Mouse (Mus musculus): ENCODE measurements at regions not wholly inside any gene's neighbourhood (a gene's known extent, or its start where the extent isn't known, plus 50 kb on each side); places are given as distances from the start of the nearest gene placed in this dataset.
A peak's percentile ranks its signal among the peaks of the same experiment; 100 is the strongest.

- Histone ChIP-seq H3K27me3 (replicated peaks; ENCODE audit: control insufficient read depth, insufficient read depth, low read length) (no peaks in the 10 kb centered on the region; the same call in 1 of the 2 replicates), H3K27ac (ENCODE audit: low read depth, low read length) (no peak overlapping the region), H3K9me3 (ENCODE audit: control insufficient read depth) (no peaks in the 10 kb centered on the region), H3K9ac (ENCODE audit: low read depth, low read length) (no peak overlapping the region), H3K36me3 (ENCODE audit: control insufficient read depth, insufficient read depth) (no peaks in the 10 kb centered on the region), H3K4me1 (replicated peaks; ENCODE audit: control insufficient read depth, insufficient read depth, low read length) (no peaks in the 10 kb centered on the region), H3K4me2 (replicated peaks; ENCODE audit: low read depth) (no peak overlapping the region), H3K4me3 (ENCODE audit: low read depth, low read length) (no peak overlapping the region)
- ATAC-seq: no peak
- WGBS: 57% methylated on average over 9 of the region's 9 CpGs
- no peak for TF ChIP-seq CTCF (IDR thresholded peaks at IDR 0.05; ENCODE audit: low read depth)
Measured at GRCm38 (mm10) chr17:9763110-9763509, 93.6 kb upstream of the Pabpc6 start.

GRCm38 (mm10) chr17:9762436-9762835 lies 92.9 kb upstream of the Pabpc6 start:
- ATAC-seq: no peak
- H3K4me1 ChIP-seq (replicated peaks; ENCODE audit: control insufficient read depth, insufficient read depth, low read length): no peaks in the 10 kb centered on the region
- no peak overlapping the region for H3K4me3 ChIP-seq (ENCODE audit: low read depth, low read length)
- H3K36me3 ChIP-seq (ENCODE audit: control insufficient read depth, insufficient read depth): no peaks in the 10 kb centered on the region
- H3K9ac ChIP-seq (ENCODE audit: low read depth, low read length): no peak overlapping the region
- no peaks in the 10 kb centered on the region for H3K9me3 ChIP-seq (ENCODE audit: control insufficient read depth)
- H3K27me3 ChIP-seq (replicated peaks; ENCODE audit: control insufficient read depth, insufficient read depth, low read length): no peaks in the 10 kb centered on the region; the same call in 1 of the 2 replicates
- no peak overlapping the region for H3K27ac ChIP-seq (ENCODE audit: low read depth, low read length)
- no peak for TF ChIP-seq CTCF (IDR thresholded peaks at IDR 0.05; ENCODE audit: low read depth)
- no peak overlapping the region for H3K4me2 ChIP-seq (replicated peaks; ENCODE audit: low read depth)
- WGBS: 82% methylated on average over 7 of the region's 7 CpGs

GRCm38 (mm10) chr17:9760706-9761059 lies 91.2 kb upstream of the Pabpc6 start:
- Histone ChIP-seq H3K9ac (ENCODE audit: low read depth, low read length) (no peak overlapping the region), H3K27ac (ENCODE audit: low read depth, low read length) (no peak overlapping the region), H3K36me3 (ENCODE audit: control insufficient read depth, insufficient read depth) (no peaks in the 10 kb centered on the region), H3K27me3 (replicated peaks; ENCODE audit: control insufficient read depth, insufficient read depth, low read length) (no peaks in the 10 kb centered on the region; the same call in 1 of the 2 replicates), H3K4me1 (replicated peaks; ENCODE audit: control insufficient read depth, insufficient read depth, low read length) (no peaks in the 10 kb centered on the region), H3K4me3 (ENCODE audit: low read depth, low read length) (no peak overlapping the region), H3K4me2 (replicated peaks; ENCODE audit: low read depth) (no peak overlapping the region), H3K9me3 (ENCODE audit: control insufficient read depth) (no peaks in the 10 kb centered on the region)
- WGBS: 76% methylated on average over 2 of the region's 2 CpGs
- no peak for TF ChIP-seq CTCF (IDR thresholded peaks at IDR 0.05; ENCODE audit: low read depth)
- ATAC-seq: no peak

GRCm38 (mm10) chr17:9760026-9760705 lies 90.6 kb upstream of the Pabpc6 start:
- Histone ChIP-seq H3K36me3 (ENCODE audit: control insufficient read depth, insufficient read depth) (no peaks in the 10 kb centered on the region), H3K4me2 (replicated peaks; ENCODE audit: low read depth) (no peak overlapping the region), H3K9me3 (ENCODE audit: control insufficient read depth) (no peaks in the 10 kb centered on the region), H3K27ac (ENCODE audit: low read depth, low read length) (no peak overlapping the region), H3K4me3 (ENCODE audit: low read depth, low read length) (no peak overlapping the region), H3K27me3 (replicated peaks; ENCODE audit: control insufficient read depth, insufficient read depth, low read length) (no peaks in the 10 kb centered on the region; the same call in 1 of the 2 replicates), H3K9ac (ENCODE audit: low read depth, low read length) (no peak overlapping the region), H3K4me1 (replicated peaks; ENCODE audit: control insufficient read depth, insufficient read depth, low read length) (no peaks in the 10 kb centered on the region)
- 65% methylated on average over 8 of the region's 8 CpGs for WGBS
- ATAC-seq: no peak
- no peak for TF ChIP-seq CTCF (IDR thresholded peaks at IDR 0.05; ENCODE audit: low read depth)

- Histone ChIP-seq H3K9me3 (ENCODE audit: control insufficient read depth) (no peaks in the 10 kb centered on the region), H3K27me3 (replicated peaks; ENCODE audit: control insufficient read depth, insufficient read depth, low read length) (no peaks in the 10 kb centered on the region; the same call in 1 of the 2 replicates), H3K9ac (ENCODE audit: low read depth, low read length) (no peak overlapping the region), H3K27ac (ENCODE audit: low read depth, low read length) (no peak overlapping the region), H3K4me2 (replicated peaks; ENCODE audit: low read depth) (no peak overlapping the region), H3K36me3 (ENCODE audit: control insufficient read depth, insufficient read depth) (no peaks in the 10 kb centered on the region), H3K4me3 (ENCODE audit: low read depth, low read length) (no peak overlapping the region), H3K4me1 (replicated peaks; ENCODE audit: control insufficient read depth, insufficient read depth, low read length) (no peaks in the 10 kb centered on the region)
- ATAC-seq: no peak
- WGBS: 49% methylated on average over 7 of the region's 7 CpGs
- peak; percentile 49; the same call in 1 of the 2 replicates for TF ChIP-seq CTCF (IDR thresholded peaks at IDR 0.05; ENCODE audit: low read depth)
Measured at GRCm38 (mm10) chr17:9759421-9759852, 89.9 kb upstream of the Pabpc6 start.

DNA sequence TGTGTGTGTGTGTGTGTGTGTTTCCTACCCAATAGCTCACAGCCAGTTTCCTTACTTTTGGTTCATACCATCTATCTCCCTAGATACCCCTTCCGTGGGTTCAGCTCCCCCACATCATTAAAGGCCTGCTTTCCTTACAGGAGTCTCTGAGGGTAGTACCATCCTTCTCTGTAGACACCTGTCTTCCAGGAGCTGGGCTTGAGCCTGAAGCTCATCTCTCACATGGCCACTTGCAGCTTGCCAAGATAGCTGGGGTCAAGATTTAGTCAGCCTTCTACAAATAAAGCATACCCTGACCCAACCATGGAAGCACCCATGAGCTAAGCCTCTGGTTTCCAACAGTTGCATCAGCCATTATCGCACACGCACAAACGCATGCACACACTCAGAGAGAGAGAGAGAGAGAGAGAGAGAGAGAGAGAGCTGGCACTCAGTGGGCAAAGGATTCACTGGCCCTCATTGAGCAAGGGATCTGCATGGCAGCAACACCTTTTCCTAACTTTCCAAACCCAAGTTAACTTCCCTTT lies 88.3 kb upstream of the Pabpc6 start:
- H3K9me3 ChIP-seq (ENCODE audit: control insufficient read depth): no peaks in the 10 kb centered on the region
- H3K4me2 ChIP-seq (replicated peaks; ENCODE audit: low read depth): no peak overlapping the region
- ATAC-seq: no peak
- no peaks in the 10 kb centered on the region for H3K36me3 ChIP-seq (ENCODE audit: control insufficient read depth, insufficient read depth)
- 92% methylated on average over 4 of the region's 4 CpGs for WGBS
- H3K9ac ChIP-seq (ENCODE audit: low read depth, low read length): no peak overlapping the region
- no peaks in the 10 kb centered on the region; the same call in 1 of the 2 replicates for H3K27me3 ChIP-seq (replicated peaks; ENCODE audit: control insufficient read depth, insufficient read depth, low read length)
- no peaks in the 10 kb centered on the region for H3K4me1 ChIP-seq (replicated peaks; ENCODE audit: control insufficient read depth, insufficient read depth, low read length)
- H3K4me3 ChIP-seq (ENCODE audit: low read depth, low read length): no peak overlapping the region
- no peak overlapping the region for H3K27ac ChIP-seq (ENCODE audit: low read depth, low read length)
- TF ChIP-seq CTCF (IDR thresholded peaks at IDR 0.05; ENCODE audit: low read depth): no peak

Measured in intestine, postnatal 0 days (tissue).